Mouse (Mus musculus): ENCODE measurements around the gene Hist1h1b.

DNA sequence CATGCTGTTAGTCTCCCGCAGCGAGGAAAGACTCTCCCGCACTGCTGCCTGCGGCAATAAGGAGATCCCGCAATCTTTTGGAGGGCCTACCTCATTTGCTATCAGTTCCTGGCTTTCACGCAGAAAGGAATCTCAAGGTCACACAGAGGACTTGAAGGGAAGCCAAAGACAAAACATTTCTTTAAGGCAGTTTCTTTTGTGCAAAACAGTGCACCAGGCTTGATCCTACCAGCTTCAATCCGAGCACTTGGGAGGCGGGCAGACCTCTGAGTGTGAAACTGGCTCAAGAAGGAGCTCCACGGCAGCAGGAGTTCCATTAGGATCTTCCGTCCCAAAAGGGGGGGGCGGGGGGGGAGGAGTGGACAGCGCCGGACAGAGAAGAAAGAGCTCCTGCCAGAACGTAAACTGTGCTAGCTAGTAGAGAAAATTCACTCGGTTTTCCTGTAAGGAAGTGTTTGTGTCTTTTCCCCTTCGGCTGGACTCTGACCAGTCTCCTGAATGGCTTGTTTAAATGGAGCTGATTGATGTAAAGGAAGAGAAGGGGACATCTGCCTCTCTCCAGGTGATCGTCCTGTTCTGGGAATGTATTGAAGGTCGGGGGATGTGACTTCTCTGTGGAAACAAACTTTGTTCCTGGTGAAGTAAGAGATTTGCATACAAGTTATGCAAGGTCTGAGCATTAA, 10.3 kb upstream of the Hist1h1b start:
- TF ChIP-seq CTCF (IDR thresholded peaks at IDR 0.05; ENCODE audit: borderline replicate concordance, insufficient read depth, low read depth, low read length) (no peak), POLR2A (IDR thresholded peaks at IDR 0.05; ENCODE audit: borderline replicate concordance, insufficient read depth, low read length) (no peak)
